Mouse (Mus musculus) cerebellum, postnatal 4 days (tissue): Measurements from ENCODE around the gene Grm1.
A peak's percentile ranks its signal among the peaks of the same experiment; 100 is the strongest.

Experiments
- DNase-seq, 2 experiments: peaks; one replicate each; pipeline ENCODE4 v3.0.0; 2022; ENCODE audit warnings: low spot score in 2 of 2, mixed read lengths in 1 of 2

Gene Grm1

DNA sequence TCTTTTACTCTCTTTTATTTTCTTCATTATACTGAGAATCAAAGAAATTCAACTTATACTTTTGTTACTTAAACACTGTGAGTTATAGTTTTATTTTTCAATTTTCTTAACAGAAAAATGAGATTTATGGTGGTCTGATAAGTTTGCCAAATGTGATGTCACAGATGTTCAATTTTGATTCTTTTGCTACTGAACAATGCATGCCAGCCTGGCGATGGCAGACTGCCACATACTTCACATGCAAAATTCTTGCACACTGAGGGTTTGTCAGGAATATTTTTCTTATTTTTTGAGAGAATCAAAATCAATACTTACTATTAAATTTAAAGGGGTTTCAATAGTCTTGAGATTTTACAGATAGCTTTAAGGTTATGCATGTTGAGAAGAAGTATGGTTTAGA lies 251.0 kb downstream of the Grm1 start:
- DNase-seq, result no peak

DNA sequence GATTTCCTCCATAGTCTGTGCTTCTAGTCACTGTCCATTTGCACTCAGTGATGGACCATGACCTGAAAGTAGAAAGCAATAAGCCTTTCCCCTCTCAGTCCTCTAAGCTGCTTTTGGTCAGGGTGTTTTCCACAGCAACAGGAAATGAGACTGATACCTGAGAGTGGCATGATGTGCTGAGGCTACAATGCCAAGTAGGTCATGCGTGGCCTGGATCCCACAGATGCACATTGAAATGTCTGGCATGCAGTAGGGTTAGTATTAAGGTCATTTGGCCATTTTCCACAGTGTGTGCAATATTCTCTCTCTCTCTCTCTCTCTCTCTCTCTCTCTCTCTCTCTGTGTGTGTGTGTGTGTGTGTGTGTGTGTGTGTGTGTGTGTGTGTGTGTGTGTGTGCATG lies 254.8 kb downstream of the Grm1 start:
- no peak for DNase-seq

GRCm38 (mm10) chr10:10818061-10818460 lies 264.1 kb downstream of the Grm1 start:
- DNase-seq, result no peak

DNA sequence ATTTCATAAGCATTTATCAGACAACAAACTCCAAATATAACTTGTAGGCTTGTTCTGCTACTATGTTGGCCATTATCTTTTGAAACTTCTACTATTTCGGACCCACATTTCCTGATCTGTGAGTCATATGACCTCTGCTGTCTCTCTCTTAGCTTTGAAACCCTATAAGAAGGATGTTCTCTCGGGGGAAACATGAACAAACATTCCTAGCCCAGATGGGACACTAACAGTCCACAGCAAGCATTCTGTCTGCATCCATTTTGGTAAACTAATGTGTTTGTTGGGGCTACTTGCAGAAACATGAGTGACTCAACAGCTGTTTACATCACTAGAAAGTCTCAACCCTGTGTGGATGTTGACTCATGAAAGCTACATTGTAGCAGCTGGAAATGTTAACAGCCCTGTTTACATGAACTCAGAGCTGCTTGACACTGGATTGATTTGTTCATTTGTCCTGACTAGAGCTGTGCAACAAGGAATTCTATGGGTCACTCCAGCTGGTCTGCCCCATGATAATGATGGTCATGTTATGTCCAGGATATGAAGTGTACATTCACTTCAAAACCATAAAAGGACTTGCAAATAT lies 267.4 kb downstream of the Grm1 start:
- no peak for DNase-seq

- peak; percentile 57 to 86 for DNase-seq
Measured at GRCm38 (mm10) chr10:10812750-10813711, 269.1 kb downstream of the Grm1 start.

GRCm38 (mm10) chr10:10809777-10810176 lies 272.4 kb downstream of the Grm1 start:
- DNase-seq, result no peak

DNA sequence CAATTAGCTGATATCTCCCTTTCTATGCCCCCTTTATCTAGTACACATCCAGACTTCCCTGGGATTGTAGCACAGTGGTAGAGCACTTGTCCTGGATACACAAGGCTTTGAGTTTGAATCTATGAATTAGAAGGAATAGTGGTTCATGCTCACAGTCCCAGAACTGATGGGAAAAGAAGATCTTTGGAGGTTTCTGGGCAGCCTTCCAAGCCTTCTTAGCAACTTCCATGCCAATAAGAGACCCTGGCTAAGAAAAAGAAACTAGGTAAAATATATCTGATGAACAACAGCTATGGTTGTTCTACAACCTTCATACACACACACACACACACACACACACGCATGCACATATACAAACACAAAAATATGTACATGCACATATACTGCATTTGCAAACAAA lies 286.8 kb downstream of the Grm1 start:
- no peak for DNase-seq

DNA sequence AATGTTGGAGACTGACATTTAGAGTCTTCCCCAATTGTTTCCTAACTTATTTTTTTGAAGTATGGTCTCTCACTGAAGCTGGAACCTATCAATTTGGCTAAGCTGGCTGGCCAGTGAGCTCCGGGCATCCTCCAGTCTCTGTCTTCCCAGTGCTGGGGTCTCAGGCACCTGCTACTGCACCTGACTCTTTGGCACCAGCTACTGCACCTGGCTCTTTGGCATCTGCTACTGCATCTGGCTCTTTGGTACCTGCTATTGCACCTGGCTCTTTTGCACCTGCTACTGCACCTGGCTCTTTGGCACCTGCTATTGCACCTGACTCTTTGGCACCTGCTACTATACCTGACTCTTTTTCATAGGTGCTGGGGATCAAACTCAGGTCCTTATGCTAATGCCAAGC lies 291.7 kb downstream of the Grm1 start:
- no peak for DNase-seq

DNA sequence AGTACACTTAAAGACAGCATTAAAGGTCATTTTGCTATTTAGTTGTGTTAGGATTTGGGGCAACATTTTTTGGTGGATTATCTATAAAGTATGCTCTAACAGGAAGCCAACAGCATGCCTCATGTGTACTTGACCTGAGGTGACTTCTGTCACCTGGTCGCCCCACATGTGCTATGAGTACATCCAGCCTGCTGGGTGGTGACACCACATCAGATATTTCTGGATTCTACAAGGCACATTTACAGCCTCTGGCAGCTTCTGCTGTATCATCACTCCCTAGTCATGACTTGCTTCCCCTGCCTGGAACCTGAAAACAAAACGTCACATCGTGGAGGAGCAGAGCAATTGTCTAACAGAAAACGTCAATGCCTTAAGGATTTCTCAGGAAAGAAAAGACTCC lies 292.2 kb downstream of the Grm1 start:
- no peak for DNase-seq

GRCm38 (mm10) chr10:10787906-10788416 lies 294.2 kb downstream of the Grm1 start:
- no peak for DNase-seq

DNA sequence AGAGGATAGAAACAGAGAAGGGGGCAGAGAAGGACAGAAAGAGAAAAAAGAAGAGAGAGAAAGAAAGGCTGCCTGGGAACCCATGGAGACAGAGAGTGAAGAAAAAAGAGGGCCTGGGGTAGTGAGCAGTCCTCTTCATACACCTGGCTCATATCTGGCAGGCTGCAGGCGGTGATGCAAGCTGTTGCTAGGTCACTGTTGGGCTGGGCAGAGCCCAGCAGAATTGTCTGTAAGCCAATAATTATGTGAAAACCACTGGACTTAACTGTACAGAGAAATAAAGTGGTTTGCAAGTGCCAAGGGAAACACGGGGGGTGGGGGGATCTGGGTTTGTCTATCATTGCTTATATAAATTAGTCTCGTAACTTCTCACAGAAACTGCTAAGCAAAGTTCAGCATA lies 297.0 kb downstream of the Grm1 start:
- DNase-seq, result no peak

DNA sequence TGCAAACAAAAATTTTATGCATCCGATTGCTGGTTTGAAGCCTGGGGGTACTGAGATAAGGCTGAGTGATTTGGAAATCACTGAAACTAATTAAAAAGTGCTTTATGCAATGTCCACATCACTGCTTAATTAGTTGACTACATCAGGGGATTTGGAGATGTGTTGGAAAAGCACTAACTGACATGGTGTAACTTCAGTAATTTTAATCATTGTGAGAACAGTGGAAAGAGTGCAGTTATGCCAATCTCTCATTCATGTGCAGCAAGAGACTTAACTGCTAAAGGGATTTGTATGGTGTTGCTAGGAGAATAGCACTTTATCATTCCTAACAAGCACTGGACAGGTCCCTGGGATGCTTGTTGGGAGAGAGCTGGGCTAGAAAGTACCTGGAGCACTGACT lies 307.3 kb downstream of the Grm1 start:
- DNase-seq, result no peak

DNA sequence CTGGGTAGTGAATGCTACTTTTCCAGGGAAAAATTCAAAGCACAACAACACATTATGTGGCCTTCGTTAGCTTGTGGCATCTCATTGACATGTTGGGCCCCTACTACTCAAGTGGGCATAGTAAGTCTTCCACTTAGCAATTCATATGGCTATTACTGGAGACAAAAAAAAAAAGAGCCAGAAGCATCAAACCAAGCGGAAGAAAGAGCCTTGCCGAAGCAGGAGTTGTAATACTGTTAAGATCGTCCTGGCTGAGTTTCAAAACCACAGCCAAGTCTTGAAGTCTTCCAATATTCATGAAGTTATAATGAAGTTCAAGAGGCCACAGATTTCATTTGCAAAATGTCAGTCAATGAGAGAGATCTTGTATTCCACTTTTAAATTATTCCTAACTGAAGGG lies 319.1 kb downstream of the Grm1 start:
- DNase-seq, result no peak

DNA sequence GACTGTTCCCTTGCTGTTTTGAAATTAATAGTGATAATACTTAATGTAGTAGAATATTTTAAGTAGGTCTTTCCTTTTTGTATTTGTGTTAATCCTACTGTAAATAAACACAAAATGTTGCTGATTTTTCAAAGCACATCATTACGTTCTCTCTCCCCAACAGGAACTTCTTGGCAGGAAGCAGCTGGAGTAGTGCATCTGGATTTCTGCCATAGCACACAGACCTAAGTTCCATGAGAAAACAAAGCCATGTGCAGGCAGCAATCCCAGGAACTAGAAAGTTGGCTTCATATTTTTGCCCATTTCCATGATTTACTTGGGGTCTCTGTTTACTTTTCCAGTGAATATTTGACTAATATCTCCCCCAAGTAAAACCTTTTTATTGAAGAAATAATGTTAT lies 320.9 kb downstream of the Grm1 start:
- no peak for DNase-seq

DNA sequence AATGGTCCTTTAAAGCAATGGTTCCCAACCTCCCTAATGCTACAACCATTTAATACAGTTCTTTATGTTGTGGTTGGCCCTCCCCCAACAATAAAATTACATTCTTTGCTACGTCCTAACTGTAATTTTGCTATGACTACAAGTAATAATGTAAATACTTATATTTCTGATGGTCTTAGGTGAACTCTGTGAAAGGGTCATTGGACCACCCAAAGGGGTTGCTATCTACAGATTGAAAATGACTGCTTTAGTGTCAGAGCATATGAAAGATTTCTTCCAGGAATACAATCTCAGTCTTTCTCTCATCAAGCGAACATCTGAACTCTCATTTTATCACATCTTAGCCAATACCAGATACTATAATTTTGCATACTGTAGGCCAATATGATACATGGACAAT lies 321.4 kb downstream of the Grm1 start:
- DNase-seq, result no peak

- DNase-seq, result no peak
Measured at GRCm38 (mm10) chr10:10751033-10751432, 331.1 kb downstream of the Grm1 start.

- DNase-seq, result no peak
Measured at GRCm38 (mm10) chr10:10744097-10744496, 338.1 kb downstream of the Grm1 start.

- no peak for DNase-seq
Measured at GRCm38 (mm10) chr10:10742172-10742571, 340.0 kb downstream of the Grm1 start.

GRCm38 (mm10) chr10:10741314-10741713 lies 340.8 kb downstream of the Grm1 start:
- no peak for DNase-seq

DNA sequence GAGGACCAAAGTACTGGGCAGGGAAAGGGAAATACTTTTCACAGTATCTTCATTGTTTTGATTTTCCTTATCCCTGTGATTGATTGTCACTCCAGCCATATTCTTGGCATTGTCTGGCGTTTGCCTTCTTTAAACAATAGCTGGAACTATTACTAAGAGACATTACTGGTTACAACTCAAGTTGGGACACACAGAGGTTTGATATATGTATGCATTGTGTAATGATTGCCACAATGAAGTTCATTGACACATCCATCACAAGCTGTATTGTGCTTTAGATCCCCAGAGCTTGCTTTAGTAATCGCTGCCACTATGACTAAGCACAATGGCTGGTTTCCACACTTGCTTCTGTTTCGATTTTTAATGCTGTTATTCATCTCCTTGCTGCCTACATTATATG lies 341.4 kb downstream of the Grm1 start:
- no peak for DNase-seq

GRCm38 (mm10) chr10:10737041-10737681 lies 345.0 kb downstream of the Grm1 start:
- DNase-seq, result no peak

- DNase-seq, result no peak
Measured at GRCm38 (mm10) chr10:10734561-10734960, 347.6 kb downstream of the Grm1 start.

- no peak for DNase-seq
Measured at GRCm38 (mm10) chr10:10733092-10733491, 349.1 kb downstream of the Grm1 start.
